Mouse (Mus musculus): ENCODE data around the gene Arhgef1. TPM values are rescaled to one million over a fixed set of nuclear protein-coding genes. Genes with fewer than 3 reads are reported as not detected.

Gene Arhgef1
- total RNA-seq (2021) = 126 and 138 TPM in 2 replicates
- long read RNA-seq, transcript Arhgef1-201 (29 exons, 3,212 nt) = major isoform, 31 of 113 reads
- long read RNA-seq, transcript Arhgef1-203 (29 exons, 3,214 nt) = minor isoform, 23 of 113 reads
- long read RNA-seq, partial matches to known transcripts = 33 of 113 reads
- long read RNA-seq, other reads (novel, unspliced or antisense) = 22 of 113 reads

DNA sequence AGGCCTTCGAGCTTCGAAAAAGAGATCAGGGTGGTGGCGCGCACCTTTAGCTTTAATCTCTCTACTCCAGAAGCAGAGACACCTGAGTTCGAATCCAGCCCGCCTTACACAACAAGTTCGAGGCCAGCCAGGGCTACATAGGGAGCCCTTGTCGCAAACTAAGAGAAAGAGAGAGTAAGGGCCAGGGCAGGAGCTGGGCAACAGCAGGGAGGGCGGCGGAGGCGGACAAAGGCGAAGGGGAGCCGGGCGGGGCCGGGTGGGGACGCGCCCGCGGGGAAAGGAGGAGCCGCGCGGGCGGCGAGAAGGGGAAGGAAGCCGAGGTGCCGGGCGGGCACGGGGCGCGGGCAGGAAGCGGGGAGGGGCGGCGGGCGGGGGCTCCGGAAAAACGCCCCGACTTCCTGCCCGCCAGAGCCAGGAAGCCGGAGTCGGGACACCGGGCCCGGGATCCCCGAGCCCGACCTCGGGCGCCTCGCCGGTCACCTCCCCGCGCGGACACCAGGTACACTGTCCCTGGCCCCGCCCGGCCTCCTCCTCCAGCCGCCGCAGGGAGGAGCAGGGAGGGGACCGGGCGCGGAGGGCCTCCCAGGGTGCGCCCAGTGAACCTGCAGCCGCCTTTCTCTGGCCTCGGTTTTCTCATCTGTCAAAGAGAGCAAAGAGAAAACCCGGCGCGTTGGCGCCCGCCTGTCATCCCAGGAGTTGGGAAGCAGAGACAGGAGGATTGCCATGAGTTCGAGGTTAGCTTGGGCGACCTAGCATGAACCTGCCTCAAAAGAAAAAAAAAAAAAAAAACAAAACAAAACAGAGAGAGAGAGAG lies at the start of gene Arhgef1:
Gene Arhgef1 (plus strand): TSS at position 283 of the 814 bp plus-strand sequence.
- peak; percentile 76 for DNase-seq

- DNase-seq = no peak
Measured at GRCm38 (mm10) chr7:24853233-24853563, 49.5 kb upstream of the Arhgef1 start.

DNA sequence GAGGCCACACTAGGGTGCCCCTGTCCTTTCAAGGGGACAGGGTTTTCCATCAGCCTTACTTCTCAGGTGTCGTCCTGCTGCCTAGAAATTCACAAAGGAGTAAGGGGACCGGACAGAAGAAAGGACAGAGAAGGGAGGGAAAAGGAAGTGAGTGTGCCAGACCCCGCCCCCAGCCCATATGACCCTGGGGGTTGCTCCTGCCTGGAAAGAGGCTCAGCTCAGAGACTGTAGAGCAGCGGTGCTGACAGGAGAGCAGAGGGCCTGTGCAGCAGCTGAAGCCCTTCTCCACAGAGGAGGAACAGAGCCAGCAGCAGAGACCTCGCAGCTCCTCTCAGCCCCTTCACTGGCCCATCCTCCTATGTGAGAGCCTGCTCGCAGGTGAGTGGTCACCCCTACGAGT lies 49.0 kb upstream of the Arhgef1 start:
- no peak for DNase-seq

DNA sequence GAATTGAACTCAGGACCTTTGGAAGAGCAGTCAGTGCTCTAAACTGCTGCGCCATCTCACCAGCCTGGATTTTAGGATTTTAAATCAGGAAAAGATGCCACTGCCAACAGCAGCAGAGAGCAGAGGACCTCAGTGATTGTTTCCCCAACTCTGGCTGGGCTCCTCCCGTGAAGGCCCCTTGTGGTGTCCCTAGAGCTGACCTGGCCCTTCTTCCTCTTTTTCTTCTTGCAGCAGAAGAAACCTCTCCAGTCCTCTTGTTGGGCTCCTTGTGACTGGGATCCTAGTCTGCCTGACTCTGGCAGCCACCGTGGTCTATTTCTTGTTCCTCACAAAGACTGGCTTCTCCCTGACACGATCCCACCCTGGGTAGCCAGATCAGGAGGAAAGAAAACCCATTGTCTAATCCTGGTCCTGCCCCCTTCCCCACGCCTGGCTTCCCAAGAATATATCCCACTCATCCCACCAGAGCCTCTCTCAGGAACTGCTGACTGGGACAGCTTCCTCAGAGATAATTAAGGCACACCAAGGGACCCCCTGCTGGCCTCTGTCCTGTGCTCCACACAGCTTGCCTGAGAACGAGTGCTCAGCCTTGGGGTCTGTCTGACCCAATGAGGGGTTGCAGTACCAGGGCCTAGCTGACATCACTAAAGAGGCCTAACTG lies 46.1 kb upstream of the Arhgef1 start:
- DNase-seq = no peak

- no peak for DNase-seq
Measured at GRCm38 (mm10) chr7:24859234-24859633, 43.5 kb upstream of the Arhgef1 start.

DNA sequence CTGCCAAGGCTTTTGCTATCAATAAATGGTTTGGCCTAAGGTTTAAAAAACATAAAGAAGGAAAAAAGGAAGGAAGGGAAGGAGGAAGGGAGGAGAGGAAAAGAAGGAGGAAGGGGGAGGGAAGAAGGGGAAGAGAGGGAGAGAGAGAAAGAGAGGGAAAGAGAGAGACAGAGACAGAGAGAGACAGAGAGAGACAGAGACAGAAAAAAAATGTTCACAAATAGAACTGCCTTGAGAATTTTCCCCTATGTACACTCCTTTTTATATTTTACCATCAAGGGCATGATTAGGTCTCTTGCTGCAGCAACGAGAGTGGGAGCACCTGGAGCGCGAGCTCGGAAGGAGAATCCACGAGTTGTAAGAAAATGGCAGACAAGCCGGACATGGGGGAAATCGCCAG lies 40.8 kb upstream of the Arhgef1 start, which contains the start of gene Gm9844:
Gene Gm9844 (plus strand): TSS at position 301 of the 400 bp plus-strand sequence.
- no peak for DNase-seq

DNA sequence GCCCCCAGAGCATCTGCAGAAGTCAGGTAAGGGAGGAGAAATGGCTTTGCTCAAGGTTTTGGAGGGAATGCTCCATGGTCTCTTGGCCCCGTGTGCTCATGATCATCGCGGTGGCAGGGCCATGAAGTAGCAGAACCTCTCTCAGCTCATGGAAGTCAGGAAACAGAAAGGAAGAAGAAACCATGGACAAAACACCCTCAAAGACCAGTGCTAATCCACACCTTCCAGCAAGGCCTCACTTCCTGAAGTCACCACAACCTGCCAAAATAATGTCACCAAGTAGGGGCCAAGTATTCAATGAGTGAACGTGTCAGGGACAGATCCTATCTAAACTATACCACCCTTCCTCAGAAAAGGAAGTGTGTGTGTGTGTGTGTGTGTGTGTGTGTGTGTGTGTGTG lies 39.9 kb upstream of the Arhgef1 start:
- no peak for DNase-seq

DNA sequence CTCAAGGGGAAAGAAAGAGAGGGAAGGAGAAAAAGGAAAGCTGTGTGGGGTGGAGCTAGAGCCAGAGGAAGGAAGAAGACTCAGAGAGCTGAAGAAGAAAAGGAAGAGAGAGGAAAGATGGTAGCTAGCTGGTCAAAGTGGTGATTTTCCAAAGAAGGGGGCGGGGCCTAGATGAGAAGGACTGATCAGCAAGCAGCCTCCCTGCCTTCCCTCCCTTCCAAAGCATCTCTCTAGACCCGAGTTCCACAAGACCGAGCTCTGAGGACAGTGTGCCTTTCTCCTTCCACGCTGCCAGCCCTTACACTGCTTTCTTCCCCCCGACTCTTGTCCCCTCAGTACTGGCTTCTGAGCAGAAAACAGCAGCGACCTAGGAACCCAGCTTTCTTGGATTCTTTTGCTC lies 38.6 kb upstream of the Arhgef1 start:
- no peak for DNase-seq

GRCm38 (mm10) chr7:24869080-24869479 lies 33.6 kb upstream of the Arhgef1 start:
- no peak for DNase-seq

DNA sequence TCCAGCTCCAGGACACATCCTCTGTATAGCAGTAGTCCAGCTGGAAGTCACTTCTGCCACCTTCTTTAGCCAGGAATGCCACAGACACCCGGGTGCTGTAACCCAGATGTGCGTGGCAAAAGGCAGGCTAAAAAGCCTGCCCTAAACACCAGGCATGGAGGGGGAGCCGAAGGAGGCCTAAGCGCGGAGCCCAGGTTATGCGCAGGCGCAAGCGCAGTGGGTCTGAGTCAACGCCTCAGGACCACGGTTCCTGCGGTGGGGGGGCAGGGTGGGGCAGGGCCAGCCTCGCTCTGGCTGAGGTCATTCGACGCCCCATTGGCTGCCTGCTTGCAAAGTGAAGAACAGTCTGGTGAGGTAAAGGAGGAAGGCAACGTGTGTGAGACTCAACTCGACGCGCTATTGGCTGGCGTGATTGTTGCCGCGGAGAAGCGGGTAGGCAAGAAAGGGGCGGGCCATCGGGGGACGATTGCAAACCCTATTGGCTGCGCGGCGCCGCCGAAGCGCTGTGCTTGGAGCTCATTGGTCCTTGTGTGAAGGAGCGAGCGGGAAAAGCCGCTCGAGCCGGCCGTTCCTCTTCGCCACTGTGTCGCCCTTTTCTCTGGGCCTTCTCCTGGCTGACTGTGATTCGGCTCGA lies 33.1 kb upstream of the Arhgef1 start, which contains the start of the genes Lypd4 and Dmrtc2:
Gene Lypd4 (minus strand): TSS at position 410 of the 634 bp plus-strand sequence.
Gene Dmrtc2 (plus strand): TSS at position 526 of the 634 bp plus-strand sequence.
- DNase-seq = no peak

DNA sequence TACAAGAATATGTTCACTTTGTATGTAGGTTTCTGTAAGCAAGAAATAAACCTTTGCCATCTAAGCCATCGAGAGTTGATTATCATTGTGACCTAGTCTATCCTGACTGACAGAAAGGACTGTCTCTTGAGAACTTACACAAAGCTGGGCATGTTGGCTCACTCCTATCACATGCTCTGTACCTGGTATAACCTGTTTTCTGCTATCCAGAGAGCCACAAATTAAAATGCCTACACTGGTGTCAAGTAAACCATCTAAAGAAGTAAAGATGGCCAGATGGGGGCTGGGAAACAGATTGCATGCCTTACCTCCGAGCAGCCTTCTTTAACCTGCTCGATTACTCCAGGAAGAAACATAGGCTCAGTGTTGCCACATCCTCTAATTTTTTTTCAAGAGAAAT lies 25.1 kb upstream of the Arhgef1 start:
- no peak for DNase-seq

DNA sequence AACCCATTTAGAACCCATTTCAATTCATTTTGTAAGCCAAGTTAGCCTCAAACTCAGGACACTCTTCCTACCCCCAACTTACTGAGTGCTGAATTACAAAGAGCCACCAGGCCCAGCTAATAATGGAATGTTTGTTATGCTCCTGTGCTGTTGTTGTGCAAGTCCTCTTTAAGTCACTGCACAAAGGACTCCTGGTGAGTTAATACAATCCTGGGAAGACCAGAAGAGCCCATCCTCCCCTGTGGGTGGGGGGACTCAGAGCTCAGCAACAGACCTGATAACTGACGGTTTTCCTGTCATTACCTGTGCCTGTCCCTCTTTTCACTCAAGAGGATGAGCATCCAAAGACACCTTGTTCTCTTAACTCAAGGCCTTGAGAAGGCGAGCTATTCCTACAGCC lies 23.1 kb upstream of the Arhgef1 start:
- no peak for DNase-seq

DNA sequence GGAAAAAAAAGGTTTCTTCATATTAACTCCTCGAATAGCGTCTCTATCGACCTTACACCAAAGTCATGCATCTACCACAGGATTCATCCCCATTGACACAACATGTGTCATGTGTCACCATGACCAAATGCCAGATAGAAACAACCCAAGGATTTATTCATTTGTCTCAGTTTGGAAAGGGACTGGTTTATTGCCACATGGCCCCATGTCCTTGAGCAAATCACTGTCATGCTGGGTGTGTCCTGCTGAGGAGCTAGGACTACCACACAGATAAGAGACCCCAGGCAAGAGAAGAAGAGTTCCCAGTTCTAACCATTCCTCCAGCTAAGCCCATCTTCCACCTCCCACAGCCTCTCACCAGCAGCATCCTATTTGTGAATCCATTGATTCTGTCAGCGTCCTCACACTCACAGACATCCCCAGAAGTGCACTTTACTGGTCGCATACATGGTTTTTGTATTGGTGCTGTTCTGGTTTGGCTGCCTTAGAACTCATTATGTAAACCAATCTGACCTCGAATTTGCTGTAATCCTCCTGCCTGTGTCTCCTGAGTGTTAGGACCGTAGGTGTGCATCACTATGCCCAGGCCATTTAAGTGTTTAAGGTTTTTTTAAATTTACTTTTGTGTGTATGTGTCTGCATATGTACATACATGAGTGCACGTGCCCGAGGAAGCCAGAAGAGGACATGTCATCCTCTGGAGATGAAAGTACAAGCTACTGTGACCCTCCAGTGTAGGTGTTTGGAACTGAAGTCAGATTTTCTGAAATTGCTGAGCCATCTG lies 20.1 kb upstream of the Arhgef1 start:
- DNase-seq = peak; percentile 18

- peak; percentile 97 for DNase-seq
Measured at GRCm38 (mm10) chr7:24883896-24884692, 18.6 kb upstream of the Arhgef1 start, which contains the start of gene Rps19. Gene Rps19, plus strand, starts transcription at chr7:24884371.

DNA sequence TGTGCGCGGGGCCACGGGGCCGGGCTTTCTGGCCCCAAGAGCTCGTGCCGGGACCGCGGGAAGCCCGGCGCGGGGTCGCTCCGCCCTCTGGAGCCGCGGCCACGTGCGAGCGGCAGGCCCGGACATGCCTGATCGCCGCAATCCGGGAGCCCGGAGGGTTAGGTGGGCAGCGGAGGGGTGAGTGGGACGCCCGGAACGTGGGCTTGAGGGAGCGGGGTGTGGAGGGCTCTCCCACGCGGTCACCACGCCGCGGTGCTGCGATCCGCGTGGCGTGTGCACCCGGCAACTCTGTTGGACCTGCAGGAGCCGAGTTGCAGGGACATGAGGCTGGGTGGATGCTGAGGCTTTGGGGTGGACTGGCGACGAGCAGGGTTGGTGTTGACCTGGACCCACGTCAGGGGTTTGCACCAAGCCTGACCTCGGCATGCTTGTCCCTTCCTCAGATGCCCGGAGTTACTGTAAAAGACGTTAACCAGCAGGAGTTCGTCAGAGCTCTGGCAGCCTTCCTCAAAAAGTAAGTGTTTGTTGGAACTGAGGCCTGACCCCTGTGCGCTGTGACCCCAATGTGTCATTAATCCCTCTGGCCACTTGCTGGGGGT lies 17.9 kb upstream of the Arhgef1 start:
- DNase-seq = no peak

- no peak for DNase-seq
Measured at GRCm38 (mm10) chr7:24885468-24886307, 17.0 kb upstream of the Arhgef1 start.

GRCm38 (mm10) chr7:24886308-24886633 lies 16.4 kb upstream of the Arhgef1 start:
- no peak for DNase-seq

GRCm38 (mm10) chr7:24887096-24887495 lies 15.6 kb upstream of the Arhgef1 start:
- DNase-seq = no peak

GRCm38 (mm10) chr7:24889431-24890220 lies 13.1 kb upstream of the Arhgef1 start:
- DNase-seq = no peak

Measured in adrenal gland, postnatal 25 days (tissue).